Mouse (Mus musculus): ENCODE measurements around the gene Prpf4.

Gene Prpf4

DNA sequence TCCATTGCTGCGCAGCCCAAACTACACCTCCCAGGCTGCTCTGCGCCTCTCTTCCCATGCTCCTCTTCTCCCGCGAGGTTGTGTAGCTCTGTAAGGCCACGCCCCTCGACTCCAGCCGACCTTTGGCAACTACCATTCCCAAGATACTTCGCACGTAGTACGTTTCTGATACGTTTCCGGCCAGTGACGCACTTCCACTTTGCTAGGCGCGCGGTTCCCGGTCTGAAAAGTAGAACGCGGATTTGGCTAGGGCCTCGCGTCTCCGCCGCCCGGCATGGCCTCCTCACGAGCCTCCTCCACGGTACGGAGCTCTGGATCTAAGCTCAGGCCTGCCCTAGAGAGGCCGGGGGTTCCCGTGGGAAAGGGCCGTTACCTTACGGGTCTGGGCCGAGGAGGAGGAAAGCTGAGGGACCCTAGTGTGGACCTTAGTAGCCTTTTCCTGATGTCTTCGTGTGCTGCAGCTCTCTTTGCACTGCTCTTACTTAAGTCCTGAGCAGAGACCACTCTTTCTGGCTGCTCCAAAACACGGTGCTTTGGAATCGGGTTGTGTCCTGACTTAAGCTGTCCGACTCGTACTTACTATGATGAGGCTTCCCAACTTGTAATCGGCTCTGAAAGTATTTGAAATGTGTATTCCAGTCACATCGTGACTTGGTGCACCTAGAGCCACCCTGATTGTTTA is at the start of gene Prpf4, which contains the start of gene Cdc26:
Gene Prpf4 (plus strand): TSS at position 197 of the 682 bp plus-strand sequence.
Gene Cdc26 (minus strand): TSS at position 42 of the 682 bp plus-strand sequence.
- DNase-seq (ENCODE audit: low read depth), result peak; percentile 99

- no peak for DNase-seq (ENCODE audit: low read depth)
Observed at GRCm38 (mm10) chr4:62359256-62359775, 49.3 kb upstream of the Prpf4 start.

DNA sequence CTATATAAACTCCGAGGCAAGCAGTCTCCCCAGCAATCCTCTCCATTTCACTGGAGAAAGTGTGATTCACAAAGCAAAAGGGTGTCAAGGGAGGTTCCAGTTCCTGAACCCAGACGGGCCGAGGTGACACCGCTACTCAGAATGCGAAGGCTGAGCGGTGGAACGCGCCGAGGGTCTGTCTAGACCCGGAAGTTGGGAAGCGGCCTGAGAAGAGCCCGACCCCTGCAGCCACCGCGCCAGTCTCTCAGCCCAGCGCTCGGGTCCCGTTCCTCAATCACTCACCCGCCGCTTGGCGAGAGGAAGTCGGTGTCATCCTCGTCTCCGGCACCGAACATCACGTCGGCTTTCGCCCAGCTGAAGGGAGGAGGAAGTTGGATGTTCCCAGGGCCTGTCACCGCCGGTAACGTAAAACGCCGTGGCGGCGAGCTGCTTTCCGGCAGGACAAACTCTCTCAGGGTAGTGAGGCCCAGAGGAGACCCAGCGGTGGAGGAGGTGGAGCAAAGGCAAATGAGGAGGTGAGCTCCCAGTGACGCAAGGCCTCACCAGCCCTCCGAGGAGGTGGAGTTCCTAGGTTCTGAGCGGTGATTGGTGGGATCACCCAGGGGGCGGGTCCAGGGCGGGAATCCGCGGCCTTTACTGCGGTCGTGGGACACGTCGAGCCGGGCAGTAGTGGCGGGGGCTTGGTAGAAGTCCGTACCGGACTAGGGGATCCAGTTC is 48.4 kb upstream of the Prpf4 start, which contains the start of the genes Fkbp15 and Slc31a1:
Gene Fkbp15 (minus strand): TSS at position 461 of the 717 bp plus-strand sequence.
Gene Slc31a1 (plus strand): TSS at position 640 of the 717 bp plus-strand sequence.
- DNase-seq (ENCODE audit: low read depth), result peak; percentile 98

DNA sequence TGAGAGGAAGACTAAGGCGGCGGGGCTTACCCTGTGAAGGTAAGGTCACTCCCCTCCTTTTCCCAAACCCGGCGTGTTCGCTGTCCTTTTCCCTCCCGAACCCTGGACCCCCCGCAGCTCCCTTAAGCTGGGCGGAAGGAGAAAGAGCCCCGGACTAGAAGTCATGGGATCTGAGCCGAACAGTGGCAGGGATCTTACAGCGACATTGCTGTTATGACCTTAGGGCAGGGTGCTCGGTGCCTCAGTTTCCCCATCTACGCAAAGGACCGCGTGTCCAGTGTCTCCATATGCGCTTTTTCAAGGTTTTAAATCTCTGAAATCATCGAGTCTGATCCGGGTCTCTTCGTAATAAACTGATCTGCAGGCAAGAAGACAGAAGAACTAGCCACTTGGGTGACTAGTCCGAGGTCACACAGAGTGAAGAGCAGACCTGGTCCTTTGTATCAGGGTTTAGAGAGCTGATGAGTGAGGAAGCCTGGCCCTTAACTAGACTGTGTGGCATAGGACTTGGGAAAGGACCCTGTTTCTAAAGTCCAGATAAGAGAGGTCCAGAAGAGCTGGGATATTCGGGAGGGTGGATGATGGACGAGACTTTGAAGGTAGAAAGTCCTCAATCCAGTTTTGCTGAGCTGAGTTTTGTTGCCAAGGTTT is 47.7 kb upstream of the Prpf4 start:
- no peak for DNase-seq (ENCODE audit: low read depth)

- no peak for DNase-seq (ENCODE audit: low read depth)
Observed at GRCm38 (mm10) chr4:62361571-62361970, 47.0 kb upstream of the Prpf4 start.

DNA sequence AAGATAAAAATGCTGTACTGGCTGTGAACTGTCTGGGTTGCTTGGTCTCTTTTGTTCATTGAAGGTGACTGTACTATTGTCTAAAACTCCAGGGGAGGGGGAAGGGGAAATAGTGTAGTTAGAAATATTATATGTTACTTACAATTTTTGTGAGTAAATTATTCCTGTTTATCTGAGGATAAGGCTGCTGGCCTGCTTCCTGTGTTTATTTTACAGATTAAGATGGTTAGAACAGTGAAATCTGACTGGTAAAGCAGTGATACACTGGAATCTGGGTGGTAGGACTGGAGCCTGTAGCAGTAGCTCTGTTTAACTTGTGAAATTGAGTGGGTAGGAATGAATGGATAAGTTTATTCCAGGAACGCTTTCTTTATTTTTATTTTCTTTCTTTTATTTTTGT is 46.6 kb upstream of the Prpf4 start:
- DNase-seq (ENCODE audit: low read depth), result no peak

- no peak for DNase-seq (ENCODE audit: low read depth)
Observed at GRCm38 (mm10) chr4:62362437-62362836, 46.2 kb upstream of the Prpf4 start.

- DNase-seq (ENCODE audit: low read depth), result no peak
Observed at GRCm38 (mm10) chr4:62364299-62364698, 44.3 kb upstream of the Prpf4 start.

DNA sequence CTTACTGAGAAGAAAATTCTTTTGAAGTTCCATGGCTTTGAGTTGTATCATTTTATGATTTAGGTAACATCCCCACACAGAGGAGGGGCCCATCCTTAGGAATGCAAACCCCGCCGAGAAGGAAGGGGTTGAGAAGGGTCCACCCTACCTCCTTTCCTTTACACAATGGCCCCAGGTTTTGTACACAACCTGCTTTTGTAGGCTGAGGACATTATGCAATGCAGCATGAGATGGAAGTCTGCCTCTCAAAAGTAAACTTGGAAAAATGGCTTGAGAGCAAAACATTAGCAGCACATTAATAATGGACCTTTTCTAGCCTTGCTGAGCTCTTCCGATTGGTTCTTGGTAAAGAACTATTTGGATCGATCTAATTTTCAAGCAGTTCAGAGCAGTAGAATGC is 42.3 kb upstream of the Prpf4 start:
- no peak for DNase-seq (ENCODE audit: low read depth)

DNA sequence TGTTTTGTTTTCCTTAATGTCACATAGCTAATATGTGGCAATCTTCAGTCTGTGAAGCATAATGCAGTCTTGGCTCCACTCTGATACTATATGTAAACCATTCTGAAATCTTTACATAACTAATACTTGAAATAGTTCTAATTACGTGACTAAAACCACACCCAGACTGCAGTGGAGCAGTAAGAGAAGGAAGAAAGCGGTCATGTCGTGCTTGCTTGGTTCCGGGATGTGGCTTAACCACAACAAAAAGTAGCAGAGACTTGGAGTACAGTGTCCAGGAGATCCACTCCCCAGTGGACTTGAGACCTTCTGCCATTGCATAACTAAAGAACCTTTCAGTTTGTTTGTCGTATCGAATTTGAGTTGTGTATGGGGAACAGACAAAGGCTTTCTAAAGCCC is 41.0 kb upstream of the Prpf4 start:
- DNase-seq (ENCODE audit: low read depth), result no peak

GRCm38 (mm10) chr4:62369091-62369490 is 39.5 kb upstream of the Prpf4 start:
- DNase-seq (ENCODE audit: low read depth), result no peak

- no peak for DNase-seq (ENCODE audit: low read depth)
Observed at GRCm38 (mm10) chr4:62372410-62372809, 36.2 kb upstream of the Prpf4 start.

DNA sequence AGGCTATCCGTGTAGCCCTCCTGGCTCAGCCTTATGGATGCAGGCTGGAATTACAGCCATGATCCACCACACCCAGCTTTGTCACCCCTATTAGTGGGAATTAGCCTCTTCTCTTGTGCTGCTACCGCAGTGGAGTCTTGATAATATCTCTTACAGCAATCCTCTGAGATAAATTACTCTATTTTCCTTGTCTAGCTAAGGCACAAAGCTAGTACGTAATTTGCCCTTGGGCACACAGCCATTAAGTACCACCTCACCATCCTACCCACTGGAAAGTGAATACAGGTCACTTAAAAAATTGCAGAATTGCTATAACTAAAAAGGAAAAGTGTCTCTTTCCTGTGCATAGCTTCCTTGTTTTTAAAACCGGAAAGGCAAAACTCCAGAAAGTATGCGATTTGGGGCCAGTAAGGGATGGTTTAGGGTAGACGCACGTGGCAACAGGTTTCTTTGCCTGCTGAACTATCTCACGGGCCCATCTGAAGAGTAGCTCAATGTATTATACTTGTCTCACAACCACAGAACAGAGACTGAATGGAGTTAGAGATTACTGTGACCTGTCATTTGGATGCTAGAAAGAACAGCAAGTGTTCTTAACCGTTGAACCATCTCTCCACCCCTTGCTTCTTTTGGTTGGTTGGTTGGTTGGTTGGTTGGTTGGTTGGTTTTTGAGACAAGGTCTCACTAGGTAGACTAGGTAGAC is 35.6 kb upstream of the Prpf4 start:
- DNase-seq (ENCODE audit: low read depth), result no peak

GRCm38 (mm10) chr4:62373668-62374067 is 34.9 kb upstream of the Prpf4 start:
- DNase-seq (ENCODE audit: low read depth), result no peak

- DNase-seq (ENCODE audit: low read depth), result no peak
Observed at GRCm38 (mm10) chr4:62374342-62374741, 34.3 kb upstream of the Prpf4 start.

DNA sequence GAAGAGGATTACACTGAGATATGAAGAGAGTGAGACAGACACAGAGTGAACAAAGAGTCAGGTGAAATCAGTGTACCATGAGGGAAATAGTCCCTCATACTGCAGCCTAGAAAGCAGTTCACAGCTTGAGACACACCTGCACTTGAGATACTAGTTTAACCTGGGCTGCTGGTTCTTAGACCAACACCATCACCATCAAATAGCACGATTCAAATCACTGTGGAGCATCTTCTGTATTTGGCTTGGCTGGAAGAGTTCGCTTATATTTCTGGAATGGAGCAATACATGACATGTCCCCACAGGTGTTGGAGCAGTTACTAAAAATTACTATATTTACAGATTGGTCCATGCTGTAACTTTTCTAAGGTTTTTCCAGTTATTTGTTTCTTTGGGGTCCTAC is 32.5 kb upstream of the Prpf4 start:
- no peak for DNase-seq (ENCODE audit: low read depth)

DNA sequence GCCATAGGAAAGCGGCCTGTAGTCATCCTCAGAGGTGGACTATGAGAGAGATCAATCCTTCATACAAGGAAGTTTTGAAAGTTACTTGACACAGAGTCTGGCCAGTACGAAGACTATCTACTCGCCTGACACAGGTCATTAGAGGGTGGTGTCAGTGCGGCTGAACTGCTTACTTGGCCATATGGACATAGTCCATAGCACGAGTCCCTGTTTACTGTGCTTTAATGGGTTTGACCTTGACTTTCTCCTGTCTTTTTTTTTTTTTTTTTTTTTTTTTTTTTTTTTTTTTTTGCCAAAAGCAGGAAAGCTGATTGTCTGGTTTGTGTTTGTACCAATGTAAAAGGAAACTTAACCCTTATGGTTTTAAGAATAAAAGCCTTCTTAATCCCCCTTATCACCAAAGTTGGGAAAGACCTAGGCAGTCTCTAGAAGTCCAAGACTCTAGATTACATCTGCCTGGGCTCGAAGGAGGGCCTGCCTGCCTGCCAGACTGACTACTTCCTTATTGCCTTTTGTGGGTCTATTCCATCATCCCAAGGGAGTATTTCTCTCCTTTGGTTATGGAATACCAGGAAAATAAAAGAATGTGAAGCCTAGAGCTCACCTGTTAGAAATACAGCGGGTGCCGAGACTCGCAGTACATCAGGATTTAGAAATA is 28.7 kb upstream of the Prpf4 start:
- no peak for DNase-seq (ENCODE audit: low read depth)

DNA sequence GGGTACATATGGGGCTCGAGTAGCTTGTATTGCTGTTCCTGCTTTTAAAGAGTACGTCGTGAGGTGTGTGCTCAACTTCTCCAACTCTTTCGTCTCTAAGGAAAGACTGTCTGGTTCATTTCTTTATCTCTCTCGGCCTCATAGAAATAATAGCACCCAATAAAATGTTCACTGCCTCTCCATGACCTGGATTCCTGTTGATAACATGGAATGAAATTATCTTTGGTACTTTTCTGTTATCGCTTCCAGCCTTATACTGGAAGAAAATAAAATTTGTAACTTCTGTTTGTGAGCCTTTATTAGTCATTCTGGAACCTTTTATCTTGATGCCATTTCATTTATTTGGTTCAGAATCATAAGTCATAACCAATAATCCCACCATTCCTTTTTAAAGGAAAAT is 25.4 kb upstream of the Prpf4 start:
- no peak for DNase-seq (ENCODE audit: low read depth)

DNA sequence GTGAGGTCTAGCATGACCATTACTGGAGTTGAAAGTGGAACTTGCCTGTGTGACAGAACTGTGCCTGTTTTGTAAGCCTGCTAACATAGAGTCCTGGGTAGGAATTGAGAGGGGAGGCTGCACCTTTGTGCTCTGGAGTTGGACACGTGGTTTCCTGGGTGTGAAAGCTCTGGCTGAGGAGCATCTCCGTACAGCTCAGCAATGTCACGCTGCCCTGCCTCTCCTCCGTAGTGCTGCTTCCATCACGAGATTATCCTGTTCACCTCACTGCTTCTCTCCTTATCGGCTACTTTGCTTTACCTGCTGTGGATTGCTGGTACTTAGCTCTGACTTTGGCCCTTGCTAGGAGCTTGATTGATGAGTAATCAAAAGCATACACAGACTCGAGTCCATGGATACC is 24.8 kb upstream of the Prpf4 start:
- DNase-seq (ENCODE audit: low read depth), result no peak

DNA sequence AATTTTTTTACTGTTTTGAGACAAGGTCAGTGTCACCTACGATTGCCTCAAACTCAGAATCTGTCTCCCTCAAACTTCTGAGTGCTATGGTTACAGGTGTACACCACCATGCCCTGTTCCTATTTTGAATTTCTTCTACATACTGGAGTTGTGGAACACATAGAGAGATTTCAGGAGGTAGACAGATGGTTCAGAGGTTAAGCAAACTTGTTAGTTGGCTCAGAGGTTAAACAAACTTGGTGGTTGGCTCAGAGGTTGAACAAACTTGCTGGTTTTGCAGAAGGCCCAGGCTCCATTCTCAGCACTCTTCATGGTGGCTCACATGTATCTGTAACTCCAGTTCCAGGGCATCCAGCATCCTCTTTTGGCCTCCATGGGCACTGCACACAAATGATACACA is 24.4 kb upstream of the Prpf4 start:
- DNase-seq (ENCODE audit: low read depth), result no peak

DNA sequence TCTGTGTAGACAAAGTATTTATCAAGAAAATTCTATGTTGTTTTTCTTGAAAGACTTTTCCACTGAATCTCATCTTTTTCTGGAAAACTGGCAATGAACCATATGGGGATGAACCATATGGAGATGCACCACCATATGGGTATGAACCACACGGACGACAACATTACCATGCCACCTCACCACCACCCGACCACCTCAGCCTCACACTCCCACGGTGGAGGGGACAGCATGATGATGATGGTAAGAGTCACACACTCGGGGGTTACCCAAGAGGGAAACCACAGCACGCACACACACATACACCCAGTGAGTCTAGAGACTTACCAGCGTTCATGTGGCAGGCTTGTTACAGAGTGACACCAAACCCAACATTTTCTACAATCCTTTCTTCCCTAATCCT is 23.2 kb upstream of the Prpf4 start:
- DNase-seq (ENCODE audit: low read depth), result no peak

Data from c-Kit-positive CD71-positive TER-119-negative erythroid progenitor cells, embryonic 14.5 days (primary cell).